Mouse (Mus musculus) liver, adult 2 months (tissue): Measurements from ENCODE around the gene Fcho1.

Source experiments
- CTCF ChIP-seq: fragments of 200-500 bp; IDR thresholded peaks from 2 replicates; pipeline ENCODE4 v1.5.1; 2011; ENCODE audit warnings: low read depth, low read length, control low read depth
- POLR2A ChIP-seq: fragments of 200-500 bp; IDR thresholded peaks from 2 replicates; pipeline ENCODE4 v1.6.1; 2011; ENCODE audit warnings: low read length, control low read depth; ENCODE audit not compliant: insufficient read depth; ENCODE audit errors: extremely low read depth

DNA sequence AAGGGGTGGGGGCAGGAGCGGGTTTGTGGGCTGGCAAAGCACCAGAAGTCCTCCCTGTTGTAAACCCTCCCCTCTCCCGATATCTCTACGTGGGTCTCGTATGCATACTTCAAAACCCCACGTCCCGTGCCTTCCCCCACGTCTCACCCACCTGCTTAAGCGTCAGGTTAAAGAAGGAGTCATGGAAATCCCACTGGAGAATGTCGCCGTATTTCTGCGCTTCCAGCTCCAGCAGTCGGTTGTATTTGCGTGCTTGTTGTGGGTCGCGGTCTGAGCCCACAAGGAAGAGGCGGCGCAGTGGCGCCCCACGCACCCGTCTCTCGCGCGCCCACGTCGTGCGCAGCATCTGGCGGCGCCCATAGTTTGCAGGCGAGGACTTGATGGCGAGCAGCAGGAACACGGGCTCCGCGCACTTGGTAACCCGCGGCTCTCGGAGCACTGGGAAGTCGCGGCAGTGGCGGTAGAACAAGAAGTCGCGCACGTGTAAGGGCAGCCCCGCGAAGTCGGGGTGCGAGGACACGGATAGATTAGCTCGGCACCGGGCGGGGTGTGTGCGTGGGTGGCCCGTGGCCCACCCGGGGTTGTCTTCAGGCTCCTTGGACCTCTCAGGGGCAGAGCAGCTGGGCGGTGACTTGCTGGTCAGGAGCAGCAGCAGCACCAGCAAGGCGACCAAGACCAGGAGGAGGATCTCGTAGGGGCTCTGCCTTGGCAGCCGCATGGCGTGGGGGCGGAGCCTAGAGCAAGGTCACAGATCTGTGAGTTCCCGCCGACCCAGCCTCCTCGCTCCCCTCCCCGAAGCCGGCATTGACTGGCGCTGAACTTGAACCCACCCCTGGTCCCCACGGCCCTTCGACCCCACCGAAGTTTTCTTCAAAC, 32.1 kb downstream of the Fcho1 start:
- no peak for TF ChIP-seq CTCF
- TF ChIP-seq POLR2A: no peak
